Mouse (Mus musculus) embryonic facial prominence, embryonic 12.5 days (tissue): Measurements from ENCODE around the gene Ica1l. TPM values are rescaled to one million over a fixed set of nuclear protein-coding genes. Genes with fewer than 3 reads are reported as not detected.
"Not testable (repeated sequence)": the region's sequence is repeated elsewhere in the genome, so short reads cannot be mapped to it uniquely, and the experiment has no call there.

Experiments used
- ATAC-seq: fragments of 200-750 bp; cut with Nextera tagmentation; 2 replicates; pipeline ENCODE4 v1.8.0; 2017; ENCODE audit not compliant: insufficient number of reproducible peaks, insufficient read depth, low FRiP score, low TSS enrichment
- H3K27ac ChIP-seq: fragments of 300-500 bp; sonication (generic); 2 replicates; pipeline ENCODE4 v1.5.1; 2016; ENCODE audit warnings: mild to moderate bottlenecking
- H3K27me3 ChIP-seq: fragments of 300-500 bp; sonication (generic); 2 replicates; pipeline ENCODE4 v1.6.1; 2016; ENCODE audit warnings: mild to moderate bottlenecking, moderate library complexity
- H3K36me3 ChIP-seq: fragments of 300-500 bp; sonication (generic); 2 replicates; pipeline ENCODE4 v1.6.1; 2016; ENCODE audit warnings: mild to moderate bottlenecking
- H3K4me1 ChIP-seq: fragments of 300-500 bp; sonication (generic); 2 replicates; pipeline ENCODE4 v1.6.1; 2016
- H3K4me2 ChIP-seq: fragments of 300-500 bp; sonication (generic); replicated peaks from 2 replicates; pipeline ENCODE4 v1.6.1; 2016; ENCODE audit warnings: mild to moderate bottlenecking, moderate library complexity
- H3K4me3 ChIP-seq: fragments of 300-500 bp; sonication (generic); 2 replicates; pipeline ENCODE4 v1.5.1; 2016; ENCODE audit warnings: mild to moderate bottlenecking
- H3K9ac ChIP-seq: fragments of 300-500 bp; sonication (generic); 2 replicates; pipeline ENCODE4 v1.6.1; 2016; ENCODE audit warnings: mild to moderate bottlenecking, moderate library complexity
- H3K9me3 ChIP-seq: fragments of 300-500 bp; sonication (generic); 2 replicates; pipeline ENCODE4 v1.6.1; 2016; ENCODE audit warnings: mild to moderate bottlenecking, moderate library complexity
- WGBS: fragments of 180-500 bp; shearing (Covaris S2); methylation state at CpG from one replicate; pipeline ENCODE4 v1.1.7; 2016; 5-methylcytosine and 5-hydroxymethylcytosine counted together
- polyA plus RNA-seq: library from polyadenylated mRNA; unstranded; fragments of >200 nt; fragmentation: Nextera tagmentation; extraction: Ambion mirVana; gene quantifications from 2 replicates; pipeline ENCODE4 v1.2.1, GENCODE M21; 2016

Ica1l gene
- polyA plus RNA-seq: 1.4 and 2.1 TPM in 2 replicates

DNA sequence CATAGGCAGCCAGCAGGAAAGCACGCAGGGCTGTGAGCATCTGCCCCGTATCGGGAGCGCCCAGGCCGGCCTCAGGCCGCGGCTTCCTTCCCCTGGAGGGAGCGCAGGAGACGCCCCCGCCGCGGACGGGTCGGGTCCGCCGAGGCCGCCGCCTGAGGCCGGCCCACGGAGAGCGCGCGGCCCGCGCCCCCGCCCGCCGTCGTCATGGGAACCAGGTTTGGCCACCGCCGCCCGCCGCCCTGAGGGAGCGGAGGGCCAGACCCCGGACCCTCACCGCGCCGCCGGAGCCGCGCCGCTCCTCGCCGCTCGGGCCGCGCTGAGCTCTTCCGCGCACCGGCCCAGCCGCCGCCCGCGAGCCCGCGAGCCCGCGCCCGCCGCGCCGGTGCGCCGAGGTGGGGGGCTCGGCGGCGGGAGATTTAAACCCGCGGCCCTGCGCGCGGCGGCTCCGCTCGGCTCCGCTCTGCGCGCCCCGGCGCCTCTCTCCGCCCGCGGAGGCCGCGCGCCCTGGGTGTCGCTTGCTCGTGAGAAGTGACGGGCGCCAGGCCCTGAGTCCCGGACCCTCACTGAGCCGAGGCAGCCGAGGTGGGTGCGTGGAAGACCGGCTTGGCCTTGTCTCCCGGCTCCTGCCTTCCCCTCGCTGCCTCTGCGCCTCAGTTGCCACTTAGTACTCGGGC lies at the start of gene Ica1l:
Gene Ica1l (minus strand): TSS at position 389 of the 674 bp plus-strand sequence.
- H3K9me3 ChIP-seq: no peaks in the 10 kb centered on the region
- peak within 1 kb of the TSS; percentile 92 for H3K4me2 ChIP-seq
- H3K27ac ChIP-seq: no peak within 1 kb of the TSS
- no peaks in the 10 kb centered on the region for H3K4me1 ChIP-seq
- peak within 1 kb of the TSS; percentile 83 for H3K4me3 ChIP-seq
- peak within 1 kb of the TSS; percentile 74 for H3K9ac ChIP-seq
- ATAC-seq: peak; percentile 80
- H3K36me3 ChIP-seq: no peaks in the 10 kb centered on the region
- WGBS: under 1% methylated on average over 87 of the region's 99 CpGs
- H3K27me3 ChIP-seq: peaks cover 16% of the 10 kb centered on the region

DNA sequence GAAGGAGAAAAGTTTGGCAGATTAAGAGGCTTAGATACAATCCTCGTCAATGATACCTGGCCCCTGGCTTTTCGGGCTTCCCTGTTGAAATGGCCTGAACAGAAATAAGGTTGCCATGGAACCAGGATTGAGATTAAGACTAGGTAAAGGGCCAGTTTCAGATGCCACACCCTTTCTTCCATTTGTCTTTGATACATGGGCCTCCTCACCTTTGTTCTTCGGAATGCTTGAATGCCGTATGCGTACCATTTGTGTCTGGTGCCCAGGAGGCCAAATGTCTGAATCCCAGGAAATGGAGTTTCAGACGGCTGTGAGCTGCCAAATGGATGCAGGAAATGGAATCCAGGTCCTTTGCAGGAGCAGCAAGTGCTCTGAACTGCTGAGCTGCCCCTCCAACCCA lies 33.4 kb upstream of the Ica1l start:
- no peaks in the 10 kb centered on the region for H3K9me3 ChIP-seq
- WGBS: 82% methylated on average over 6 of the region's 6 CpGs

DNA sequence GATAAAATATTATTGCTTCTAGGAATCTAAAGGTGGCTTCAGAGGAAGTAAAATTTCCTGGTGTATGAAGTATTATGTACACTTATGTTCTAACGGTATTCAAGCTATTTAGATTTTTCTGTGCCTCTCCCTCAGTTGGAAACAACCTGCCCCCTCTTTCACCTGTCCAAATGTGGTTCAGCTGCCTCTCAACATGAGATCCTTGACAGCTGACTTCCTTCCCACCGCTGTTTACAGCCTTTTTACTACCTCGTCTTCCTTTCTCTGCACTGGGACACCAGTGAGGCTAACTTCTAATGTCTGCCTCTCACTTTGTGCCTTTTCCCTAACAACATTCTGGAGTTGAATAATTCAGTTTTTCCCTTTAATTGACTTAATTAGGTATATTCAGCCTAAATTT lies 32.6 kb upstream of the Ica1l start:
- Histone ChIP-seq H3K9ac (no peak overlapping the region), H3K9me3 (no peaks in the 10 kb centered on the region), H3K36me3 (peaks cover 25% of the 10 kb centered on the region), H3K4me2 (no peak overlapping the region), H3K4me1 (no peaks in the 10 kb centered on the region), H3K4me3 (no peak overlapping the region), H3K27me3 (no peaks in the 10 kb centered on the region), H3K27ac (no peak overlapping the region)
- ATAC-seq: no peak
- WGBS: 73% methylated on average over 3 of the region's 3 CpGs

More for the DNA sequence above, 33.4 kb upstream of the Ica1l start:
- Histone ChIP-seq H3K9ac (no peak overlapping the region), H3K27ac (no peak overlapping the region), H3K4me1 (no peaks in the 10 kb centered on the region), H3K36me3 (peaks cover 28% of the 10 kb centered on the region), H3K27me3 (no peaks in the 10 kb centered on the region), H3K4me3 (no peak overlapping the region), H3K4me2 (no peak overlapping the region)
- ATAC-seq: no peak

DNA sequence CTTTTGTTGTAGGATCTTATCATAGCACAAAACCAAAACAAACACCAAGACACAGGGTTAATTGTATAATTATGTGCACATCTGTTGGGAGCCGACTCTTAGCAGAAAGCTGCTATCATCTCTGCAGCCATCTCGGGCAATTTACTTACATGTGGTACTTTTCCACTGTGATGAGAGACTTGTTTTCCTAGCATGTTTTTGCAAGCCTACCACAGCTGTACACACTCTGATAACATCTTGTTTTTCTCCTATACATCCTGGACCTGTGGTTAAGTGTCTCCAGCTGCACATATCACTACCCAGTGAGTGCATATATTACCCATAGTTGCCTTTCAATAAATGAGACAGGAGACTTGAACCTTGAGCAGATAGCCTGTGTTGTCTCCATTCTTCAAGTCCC lies 32.0 kb upstream of the Ica1l start:
- no peak overlapping the region for H3K27ac ChIP-seq
- H3K36me3 ChIP-seq: peaks cover 20% of the 10 kb centered on the region
- no peak overlapping the region for H3K4me3 ChIP-seq
- no peaks in the 10 kb centered on the region for H3K9me3 ChIP-seq
- no peak for ATAC-seq
- H3K27me3 ChIP-seq: no peaks in the 10 kb centered on the region
- no peak overlapping the region for H3K9ac ChIP-seq
- H3K4me1 ChIP-seq: no peaks in the 10 kb centered on the region
- 62% methylated on average over 2 of the region's 2 CpGs for WGBS
- no peak overlapping the region for H3K4me2 ChIP-seq

DNA sequence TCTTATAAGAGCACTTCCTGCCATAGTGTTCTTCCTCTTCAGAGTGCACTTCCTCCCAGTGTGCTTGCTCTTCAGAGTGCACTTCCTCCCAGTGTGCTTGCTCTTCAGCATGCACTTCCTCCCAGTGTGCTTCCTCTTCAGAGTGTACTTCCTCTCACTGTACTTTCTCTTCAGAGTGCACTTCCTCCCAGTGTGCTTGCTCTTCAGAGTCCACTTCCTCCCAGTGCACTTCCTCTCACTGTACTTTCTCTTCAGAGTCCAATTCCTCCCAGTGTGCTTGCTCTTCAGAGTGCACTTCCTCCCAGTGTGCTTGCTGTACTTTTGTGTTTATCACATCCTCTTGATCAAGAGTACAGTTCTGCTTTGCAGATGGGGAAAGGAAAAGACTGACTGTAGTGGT lies 27.7 kb upstream of the Ica1l start:
- not testable (repeated sequence) for H3K9ac ChIP-seq, H3K4me2 ChIP-seq, H3K27me3 ChIP-seq, H3K36me3 ChIP-seq, ATAC-seq, H3K4me3 ChIP-seq, H3K9me3 ChIP-seq, H3K4me1 ChIP-seq, H3K27ac ChIP-seq

DNA sequence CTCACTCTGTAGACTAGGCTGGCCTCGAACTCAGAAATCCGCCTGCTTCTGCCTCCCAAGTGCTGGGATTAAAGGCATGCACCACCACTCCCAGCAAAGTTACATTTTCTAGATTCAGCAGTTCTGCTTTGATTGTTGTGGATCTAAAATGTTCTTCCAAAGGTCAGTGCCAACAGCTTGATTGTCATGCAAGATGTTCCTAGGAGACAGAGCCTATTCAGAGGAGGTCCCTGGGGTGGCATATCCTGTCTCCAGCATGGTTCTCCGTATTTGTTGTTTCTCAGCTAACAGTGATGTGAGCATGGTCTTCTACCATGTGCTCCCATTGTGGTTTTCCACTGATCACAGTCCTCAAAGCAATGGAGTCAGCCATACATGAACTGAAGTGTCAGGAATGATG lies 13.3 kb upstream of the Ica1l start:
- Histone ChIP-seq H3K27me3 (no peaks in the 10 kb centered on the region), H3K9me3 (no peaks in the 10 kb centered on the region), H3K9ac (no peak overlapping the region), H3K4me3 (no peak overlapping the region), H3K36me3 (no peaks in the 10 kb centered on the region), H3K4me1 (no peaks in the 10 kb centered on the region), H3K4me2 (no peak overlapping the region), H3K27ac (no peak overlapping the region)
- WGBS: 85% methylated on average over 3 of the region's 3 CpGs
- ATAC-seq: no peak

DNA sequence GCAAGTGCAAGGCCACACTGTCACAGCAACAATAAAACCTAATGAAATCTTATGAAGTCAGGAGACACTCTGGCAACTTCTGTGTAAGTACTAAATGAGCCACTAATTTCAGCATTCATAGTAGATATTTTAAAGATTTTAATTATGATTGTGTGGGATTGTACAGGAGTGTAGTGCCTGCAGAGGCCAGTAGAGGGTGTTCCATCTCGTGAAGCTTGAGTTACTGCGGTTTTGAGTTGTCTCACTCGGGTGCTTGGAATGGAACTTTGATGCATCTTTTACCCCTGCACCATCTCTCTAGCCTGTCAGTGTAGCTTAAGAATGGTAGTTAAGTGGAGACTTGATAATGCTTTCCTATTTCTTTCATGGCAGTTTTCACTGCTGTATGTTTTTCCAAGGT lies 11.7 kb upstream of the Ica1l start:
- 45% methylated on average over 3 of the region's 3 CpGs for WGBS

DNA sequence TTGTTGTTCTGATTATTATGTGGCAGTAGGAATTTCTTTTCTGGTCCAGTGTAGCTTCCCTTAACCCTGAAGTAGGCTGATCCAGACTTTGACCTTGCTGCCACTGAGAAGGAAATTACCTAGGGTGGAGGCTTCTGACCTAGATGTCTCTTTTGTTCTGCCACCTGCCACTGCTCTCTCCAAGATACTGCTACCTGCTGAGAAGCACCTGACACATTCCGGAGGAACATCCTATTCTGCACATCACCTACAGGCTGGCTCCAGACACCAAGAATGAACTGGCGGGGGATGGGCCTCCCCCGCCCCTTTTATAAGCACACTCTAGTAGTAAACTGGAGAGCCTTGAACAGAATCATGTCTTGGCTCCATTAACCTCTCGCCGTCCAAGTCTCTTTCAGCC lies 4.5 kb upstream of the Ica1l start:
- H3K4me2 ChIP-seq, H3K27ac ChIP-seq, H3K4me3 ChIP-seq, H3K9ac ChIP-seq, H3K36me3 ChIP-seq, H3K4me1 ChIP-seq, ATAC-seq, H3K9me3 ChIP-seq: not testable (repeated sequence)
- WGBS: 89% methylated on average over 5 of the region's 5 CpGs
- peaks cover 13% of the 10 kb centered on the region for H3K27me3 ChIP-seq

More for the DNA sequence above, 11.7 kb upstream of the Ica1l start:
- Histone ChIP-seq H3K27ac (no peak overlapping the region), H3K9ac (no peak overlapping the region), H3K36me3 (no peaks in the 10 kb centered on the region), H3K4me2 (no peak overlapping the region), H3K4me1 (no peaks in the 10 kb centered on the region), H3K27me3 (no peaks in the 10 kb centered on the region), H3K4me3 (no peak overlapping the region), H3K9me3 (no peaks in the 10 kb centered on the region)
- ATAC-seq: no peak

DNA sequence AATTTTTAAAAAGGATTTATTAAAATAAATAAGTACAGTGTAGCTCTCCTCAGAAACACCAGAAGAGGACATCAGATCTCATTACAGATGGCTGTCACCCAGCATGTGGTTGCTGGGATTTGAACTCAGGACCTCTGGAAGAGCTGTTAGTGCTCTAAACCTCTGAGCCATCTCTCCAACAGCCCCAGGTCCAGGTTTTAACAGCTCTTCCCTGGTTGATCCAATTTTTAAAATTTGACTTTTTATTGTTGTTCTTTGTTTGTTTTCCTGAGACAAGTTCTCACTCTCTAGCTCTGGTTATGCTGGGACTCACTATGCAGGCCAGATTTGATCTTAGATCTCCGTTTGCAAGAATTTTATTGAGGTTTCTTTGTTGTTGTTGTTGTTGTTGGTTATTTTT lies 1.6 kb upstream of the Ica1l start:
- Histone ChIP-seq H3K4me3 (no peak overlapping the region), H3K36me3 (no peaks in the 10 kb centered on the region), H3K9me3 (no peaks in the 10 kb centered on the region), H3K4me2 (no peak overlapping the region), H3K9ac (no peak overlapping the region), H3K4me1 (no peaks in the 10 kb centered on the region), H3K27ac (no peak overlapping the region), H3K27me3 (peaks cover 16% of the 10 kb centered on the region)
- 90% methylated on average over 1 of the region's 1 CpGs for WGBS
- ATAC-seq: no peak

DNA sequence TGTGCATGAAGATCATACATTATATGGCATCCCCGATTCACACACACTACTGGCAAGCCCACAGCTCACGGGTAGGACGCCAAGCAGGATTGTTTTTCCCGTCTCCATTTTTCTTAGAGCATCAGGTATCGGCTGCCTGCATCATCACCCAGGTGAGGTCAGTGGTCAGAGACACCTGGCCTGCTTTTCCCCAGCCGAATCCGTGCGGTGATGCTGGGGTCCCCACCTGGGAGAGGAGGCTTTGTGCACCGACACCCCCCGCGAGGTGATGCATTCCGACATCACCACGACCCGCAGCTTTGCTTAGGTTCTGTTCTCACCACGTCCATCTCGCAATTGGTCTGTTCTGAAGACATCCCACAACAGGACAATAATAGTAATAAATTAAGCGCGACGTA lies 587 bp downstream of the Ica1l start:
- H3K27me3 ChIP-seq: peaks cover 16% of the 10 kb centered on the region
- peak overlapping the region; percentile 92 for H3K4me2 ChIP-seq
- no peak overlapping the region for H3K27ac ChIP-seq
- H3K36me3 ChIP-seq: no peaks in the 10 kb centered on the region
- peak overlapping the region; percentile 74 for H3K9ac ChIP-seq
- no peaks in the 10 kb centered on the region for H3K4me1 ChIP-seq
- WGBS: 2% methylated on average over 19 of the region's 19 CpGs
- H3K9me3 ChIP-seq: no peaks in the 10 kb centered on the region
- H3K4me3 ChIP-seq: peak overlapping the region; percentile 83
- no peak for ATAC-seq

DNA sequence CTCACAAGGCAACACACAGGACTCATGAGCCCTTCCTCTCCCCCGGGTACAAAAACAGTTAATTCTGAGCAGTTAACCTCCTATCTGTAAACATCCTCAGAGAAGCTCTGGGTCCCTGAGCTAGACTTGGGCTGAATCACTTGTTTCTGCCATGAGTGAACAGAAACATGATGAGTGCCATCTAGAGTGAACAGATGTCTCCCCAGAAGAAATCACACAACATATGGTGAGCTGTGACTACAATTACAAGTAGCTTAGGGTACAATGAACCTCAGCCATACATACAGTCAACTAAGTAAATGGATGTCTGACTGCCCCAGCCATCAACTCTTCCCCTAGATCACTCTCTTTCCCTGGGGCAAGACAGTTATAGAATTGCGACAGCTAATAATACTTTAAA lies 7.9 kb downstream of the Ica1l start:
- no peak overlapping the region for H3K9ac ChIP-seq
- WGBS: 93% methylated on average over 2 of the region's 2 CpGs
- no peak overlapping the region for H3K27ac ChIP-seq
- no peaks in the 10 kb centered on the region for H3K27me3 ChIP-seq
- H3K9me3 ChIP-seq: no peaks in the 10 kb centered on the region
- no peaks in the 10 kb centered on the region for H3K4me1 ChIP-seq
- H3K4me2 ChIP-seq: no peak overlapping the region
- H3K4me3 ChIP-seq: no peak overlapping the region
- ATAC-seq: no peak
- no peaks in the 10 kb centered on the region for H3K36me3 ChIP-seq

DNA sequence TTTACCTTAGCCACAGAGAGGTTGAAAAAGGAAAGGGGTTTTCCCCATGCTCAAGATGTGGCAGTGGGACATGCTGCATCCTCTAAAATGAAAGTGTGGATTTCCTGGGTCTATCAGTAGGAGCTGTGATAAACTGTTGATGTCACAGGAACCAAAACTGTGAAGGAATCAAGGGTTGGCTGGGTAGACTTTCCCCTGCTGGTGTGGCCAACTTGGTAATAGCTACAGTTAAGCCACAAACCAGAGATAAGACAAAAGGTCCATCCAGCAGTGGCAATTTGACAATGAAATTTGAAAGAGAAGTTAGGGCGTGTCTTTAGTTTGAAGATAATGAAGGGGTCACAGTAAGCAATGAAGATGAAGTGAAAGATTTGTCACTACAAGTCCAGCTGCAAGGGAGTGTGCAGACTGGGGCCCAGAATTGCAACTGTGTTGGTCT lies 25.9 kb downstream of the Ica1l start:
- Histone ChIP-seq H3K9ac (no peak overlapping the region), H3K9me3 (no peaks in the 10 kb centered on the region), H3K4me2 (no peak overlapping the region), H3K36me3 (no peaks in the 10 kb centered on the region), H3K4me3 (no peak overlapping the region), H3K27ac (no peak overlapping the region), H3K27me3 (no peaks in the 10 kb centered on the region), H3K4me1 (no peaks in the 10 kb centered on the region)
- no peak for ATAC-seq
- WGBS: 84% methylated on average over 1 of the region's 1 CpGs
